In the genomic region with DNA sequence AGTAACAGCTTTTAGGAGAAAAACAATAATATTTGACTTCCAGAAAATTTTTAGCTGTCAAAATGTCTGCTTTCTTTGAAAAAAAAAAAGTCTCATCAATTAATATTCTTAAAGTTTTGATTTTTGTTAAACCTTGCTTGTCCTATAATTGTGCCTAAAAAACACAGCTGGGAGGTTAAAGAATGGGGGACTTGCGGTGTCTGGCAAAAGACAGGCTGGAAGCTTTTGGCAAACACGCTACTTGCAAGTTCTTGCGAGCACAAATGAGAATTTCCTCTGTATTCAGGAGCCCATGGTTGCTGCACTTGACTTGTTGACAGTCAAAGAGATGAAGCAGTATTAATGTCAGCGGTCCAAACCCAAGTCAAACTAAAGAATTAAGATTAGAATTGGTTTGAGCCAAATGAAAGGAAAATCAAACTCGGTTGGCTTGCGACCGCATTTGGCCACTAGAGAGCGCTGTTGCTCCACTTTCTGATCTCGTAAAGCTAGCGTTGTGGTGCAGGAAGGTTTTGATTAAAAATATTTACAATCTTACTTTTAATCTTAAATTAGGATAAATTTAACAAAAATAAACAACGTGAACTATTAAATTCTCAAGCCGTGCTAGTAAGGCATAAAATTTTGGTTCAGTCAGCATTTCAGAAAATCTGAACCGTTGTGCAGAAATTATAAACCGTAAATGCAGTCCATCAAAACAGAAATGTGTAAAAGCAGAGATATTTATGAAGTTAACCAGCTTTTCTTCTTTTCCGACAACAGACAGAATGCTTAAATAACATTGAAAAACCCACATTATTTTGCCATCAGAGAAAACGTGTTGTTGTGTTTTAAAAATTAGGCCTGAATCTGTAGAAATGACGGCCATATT, we compare ENCODE assay signal across 9 mouse cellular contexts. TPM values are rescaled to one million over a fixed set of nuclear protein-coding genes. Genes with fewer than 3 reads are reported as not detected.
DNase-seq lines count a peak whose midpoint lies in the region; ATAC-seq and TF ChIP-seq lines count a peak whose summit lies in the region.
"Had no signal": no experiment of that assay in that cellular context is flagged by ENCODE, and none has a peak within 500 bp of the region (broad histone marks: within the 10 kb centered on the region; RNA-seq: fewer than 3 reads in every experiment).

No protein-coding gene starts in this region.

- no peaks in the 10 kb centered on the region for H3K27me3 ChIP-seq in kidney, postnatal 0 days (ENCODE audit: insufficient read depth, low read length)
- H3K27me3 ChIP-seq in liver, embryonic 13.5 days, result peaks cover 99% of the 10 kb centered on the region

- 0 out of 2 replicates have a peak overlapping the region, but pooled peaks have one; percentile 11 for H3K4me3 ChIP-seq in kidney, postnatal 0 days (replicated peaks; ENCODE audit: low read depth, low read length)
- H3K4me3 ChIP-seq in liver, embryonic 13.5 days (replicated peaks), result no peak overlapping the region

- 0 out of 2 replicates have a peak overlapping the region, but pooled peaks have one; percentile 35 for H3K9ac ChIP-seq in kidney, postnatal 0 days (ENCODE audit: low read depth, low read length)
- no peak overlapping the region for H3K9ac ChIP-seq in liver, embryonic 13.5 days

- peak overlapping the region; percentile 100 for H3K27ac ChIP-seq in kidney, postnatal 0 days
- no peak overlapping the region for H3K27ac ChIP-seq in liver, embryonic 13.5 days

- H3K4me2 ChIP-seq in kidney, postnatal 0 days (ENCODE audit: low read length), result peak overlapping the region; percentile 90
- no peak overlapping the region for H3K4me2 ChIP-seq in liver, embryonic 13.5 days

- peak; percentile 94 for TF ChIP-seq CTCF in kidney, postnatal 0 days (IDR thresholded peaks at IDR 0.05; ENCODE audit: low read depth)

- DNase-seq in ovary, postnatal 36 days (ENCODE audit: low spot score), result peak; percentile 77
- no peak for DNase-seq in ovary, adult 18-20 months (ENCODE audit: low spot score)
- peak; percentile 44 for DNase-seq in adrenal gland, adult 8-10 months
- peak; percentile 88 for DNase-seq in embryo, embryonic 11 days
- DNase-seq in kidney, postnatal 0 days (ENCODE audit: low spot score), result peak; percentile 93
- peak; percentile 17 for DNase-seq in liver, embryonic 13.5 days
- DNase-seq in right cerebral cortex, adult 18-20 months, result peak; percentile 60

- no peaks in the 10 kb centered on the region for H3K9me3 ChIP-seq in kidney, postnatal 0 days (replicated peaks; ENCODE audit: low read length)
- H3K9me3 ChIP-seq in liver, embryonic 13.5 days (replicated peaks), result no peaks in the 10 kb centered on the region

- 13% methylated on average over 17 of the region's 17 CpGs for WGBS in kidney, postnatal 0 days
- WGBS in liver, embryonic 13.5 days (ENCODE audit: insufficient replicate concordance), result 14% methylated on average over 17 of the region's 17 CpGs

- ATAC-seq in kidney, postnatal 0 days (replicated peaks; ENCODE audit: low FRiP score, low read depth), result no peak
- no peak for ATAC-seq in liver, embryonic 13.5 days (ENCODE audit: low read depth)
- no peak for ATAC-seq in megakaryocyte-erythroid progenitor cell, adult 5-6 weeks (replicated peaks; ENCODE audit: low FRiP score, low TSS enrichment, poor library complexity, severe bottlenecking)

- H3K4me1 ChIP-seq in kidney, postnatal 0 days (replicated peaks; ENCODE audit: insufficient read depth, low read length), result peaks cover 12% of the 10 kb centered on the region
- H3K4me1 ChIP-seq in liver, embryonic 13.5 days (replicated peaks), result peaks cover 22% of the 10 kb centered on the region

- no peaks in the 10 kb centered on the region for H3K36me3 ChIP-seq in kidney, postnatal 0 days (ENCODE audit: insufficient read depth, low read length)
- no peaks in the 10 kb centered on the region for H3K36me3 ChIP-seq in liver, embryonic 13.5 days

RNA-seq across cellular contexts. Expression of a gene that starts 2.2 kb away (rescaled TPM):
- total RNA-seq in adrenal gland, adult 8-10 months (2022), result 10 to 100 TPM; 33.3 to 45.8 (median 36.6) TPM
- 73.4 and 76.7 TPM in 2 replicates for polyA plus RNA-seq in kidney, postnatal 0 days (2015; fragmentation: Nextera tagmentation; extraction: Ambion mirVana)
- 0.08 and 0.10 TPM in 2 replicates for polyA plus RNA-seq in liver, embryonic 13.5 days (2015; fragmentation: Nextera tagmentation; extraction: Ambion mirVana)
- not detected in 2 replicates for total RNA-seq in megakaryocyte-erythroid progenitor cell, adult 5-6 weeks (2014; fragmentation: Nextera tagmentation)
- total RNA-seq in megakaryocyte-erythroid progenitor cell, adult 5-6 weeks (2017), result not detected in 2 replicates
- total RNA-seq: hematopoietic stem cell, adult 5-6 weeks had no signal

RNA-seq across cellular contexts. Expression of a gene that starts 4.7 kb away (rescaled TPM):
- 1 to 10 TPM; 6.5 to 9.2 (median 7.0) TPM for total RNA-seq in adrenal gland, adult 8-10 months (2022)
- 57.8 and 67.0 TPM in 2 replicates for polyA plus RNA-seq in kidney, postnatal 0 days (2015; fragmentation: Nextera tagmentation; extraction: Ambion mirVana)
- polyA plus RNA-seq in liver, embryonic 13.5 days (2015; fragmentation: Nextera tagmentation; extraction: Ambion mirVana), result not detected in 2 replicates
- total RNA-seq in megakaryocyte-erythroid progenitor cell, adult 5-6 weeks (2014; fragmentation: Nextera tagmentation), result not detected in 2 replicates
- total RNA-seq in megakaryocyte-erythroid progenitor cell, adult 5-6 weeks (2017), result not detected in 2 replicates
- total RNA-seq: hematopoietic stem cell, adult 5-6 weeks had no signal

RNA-seq across cellular contexts. Expression of a gene that starts 9.5 kb away (rescaled TPM):
- 1 to 10 TPM in 3 of 4 experiments, under 1 TPM in 1; 0.73 to 1.9 (median 1.5) TPM for total RNA-seq in adrenal gland, adult 8-10 months (2022)
- polyA plus RNA-seq in kidney, postnatal 0 days (2015; fragmentation: Nextera tagmentation; extraction: Ambion mirVana), result 7.9 and 8.0 TPM in 2 replicates
- polyA plus RNA-seq in liver, embryonic 13.5 days (2015; fragmentation: Nextera tagmentation; extraction: Ambion mirVana), result 0.10 and 0.16 TPM in 2 replicates
- total RNA-seq in megakaryocyte-erythroid progenitor cell, adult 5-6 weeks (2014; fragmentation: Nextera tagmentation), result not detected in 2 replicates
- not detected in 2 replicates for total RNA-seq in megakaryocyte-erythroid progenitor cell, adult 5-6 weeks (2017)
- total RNA-seq: hematopoietic stem cell, adult 5-6 weeks had no signal

RNA-seq across cellular contexts. Expression of a gene that starts 9.5 kb away (rescaled TPM):
- 10 to 100 TPM; 16.8 to 37.2 (median 31.3) TPM for total RNA-seq in adrenal gland, adult 8-10 months (2022)
- polyA plus RNA-seq in kidney, postnatal 0 days (2015; fragmentation: Nextera tagmentation; extraction: Ambion mirVana), result 3.3 and 4.4 TPM in 2 replicates
- not detected in 2 replicates for polyA plus RNA-seq in liver, embryonic 13.5 days (2015; fragmentation: Nextera tagmentation; extraction: Ambion mirVana)
- not detected in 2 replicates for total RNA-seq in megakaryocyte-erythroid progenitor cell, adult 5-6 weeks (2014; fragmentation: Nextera tagmentation)
- not detected in 2 replicates for total RNA-seq in megakaryocyte-erythroid progenitor cell, adult 5-6 weeks (2017)
- total RNA-seq: hematopoietic stem cell, adult 5-6 weeks had no signal

RNA-seq across cellular contexts. Expression of a gene that starts 10.5 kb away (rescaled TPM):
- not detected for total RNA-seq in adrenal gland, adult 8-10 months (2022)
- polyA plus RNA-seq in kidney, postnatal 0 days (2015; fragmentation: Nextera tagmentation; extraction: Ambion mirVana), result 44.6 and 45.5 TPM in 2 replicates
- polyA plus RNA-seq in liver, embryonic 13.5 days (2015; fragmentation: Nextera tagmentation; extraction: Ambion mirVana), result not detected in 2 replicates
- total RNA-seq in megakaryocyte-erythroid progenitor cell, adult 5-6 weeks (2014; fragmentation: Nextera tagmentation), result not detected in 2 replicates
- 0.65 TPM in 1 of 2 replicates, not detected in the other for total RNA-seq in megakaryocyte-erythroid progenitor cell, adult 5-6 weeks (2017)
- total RNA-seq: hematopoietic stem cell, adult 5-6 weeks had no signal

Comparison
In these comparisons a context has a peak if more than half of its experiments do, and no peak if none do; other contexts are left out.
1. RNA of a gene that starts 2.2 kb away (total RNA-seq): 33.3 to 45.8 TPM in adrenal gland, adult 8-10 months; not detected in megakaryocyte-erythroid progenitor cell, adult 5-6 weeks; every median in the first group is over 10 times any median in the second.
2. RNA of a gene that starts 4.7 kb away (total RNA-seq): 6.5 to 9.2 TPM in adrenal gland, adult 8-10 months; not detected in megakaryocyte-erythroid progenitor cell, adult 5-6 weeks; every median in the first group is over 4 times any median in the second.